Mouse (Mus musculus) forebrain, embryonic 15.5 days (tissue): ENCODE measurements at regions not wholly inside any gene's neighbourhood (a gene's known extent, or its start where the extent isn't known, plus 50 kb on each side); places are given as distances from the start of the nearest gene placed in this dataset.
A peak's percentile ranks its signal among the peaks of the same experiment; 100 is the strongest.

Experiments used
- ATAC-seq: fragments of 200-750 bp; cut with Nextera tagmentation; replicated peaks from 2 replicates; pipeline ENCODE4 v1.8.0; 2017; ENCODE audit warnings: mild to moderate bottlenecking, moderate TSS enrichment, moderate library complexity
- H3K27ac ChIP-seq: fragments of 300-500 bp; sonication (generic); replicated peaks from 2 replicates; pipeline ENCODE4 v1.5.1; 2015; ENCODE audit warnings: mild to moderate bottlenecking, inconsistent platforms
- H3K27me3 ChIP-seq: fragments of 300-500 bp; sonication (generic); 2 replicates; pipeline ENCODE4 v1.6.1; 2015; ENCODE audit warnings: inconsistent platforms
- H3K36me3 ChIP-seq: fragments of 300-500 bp; sonication (generic); 2 replicates; pipeline ENCODE4 v1.6.1; 2015; ENCODE audit warnings: mild to moderate bottlenecking, inconsistent platforms
- H3K4me1 ChIP-seq: fragments of 300-500 bp; sonication (generic); 2 replicates; pipeline ENCODE4 v1.6.1; 2015; ENCODE audit warnings: inconsistent platforms
- H3K4me2 ChIP-seq: fragments of 300-500 bp; sonication (generic); replicated peaks from 2 replicates; pipeline ENCODE4 v1.6.1; 2015; ENCODE audit warnings: mild to moderate bottlenecking, inconsistent platforms
- H3K4me3 ChIP-seq: fragments of 300-500 bp; sonication (generic); 2 replicates; pipeline ENCODE4 v1.5.1; 2015; ENCODE audit warnings: mild to moderate bottlenecking, inconsistent platforms
- H3K9ac ChIP-seq: fragments of 300-500 bp; sonication (generic); replicated peaks from 2 replicates; pipeline ENCODE4 v1.6.1; 2015; ENCODE audit warnings: mild to moderate bottlenecking, inconsistent platforms
- H3K9me3 ChIP-seq: fragments of 300-500 bp; sonication (generic); 2 replicates; pipeline ENCODE4 v1.6.1; 2016; ENCODE audit warnings: inconsistent platforms
- WGBS: fragments of 180-500 bp; shearing (Covaris S2); methylation state at CpG from one replicate; pipeline ENCODE4 v1.1.7; 2015; ENCODE audit warnings: mixed read lengths; 5-methylcytosine and 5-hydroxymethylcytosine counted together

DNA sequence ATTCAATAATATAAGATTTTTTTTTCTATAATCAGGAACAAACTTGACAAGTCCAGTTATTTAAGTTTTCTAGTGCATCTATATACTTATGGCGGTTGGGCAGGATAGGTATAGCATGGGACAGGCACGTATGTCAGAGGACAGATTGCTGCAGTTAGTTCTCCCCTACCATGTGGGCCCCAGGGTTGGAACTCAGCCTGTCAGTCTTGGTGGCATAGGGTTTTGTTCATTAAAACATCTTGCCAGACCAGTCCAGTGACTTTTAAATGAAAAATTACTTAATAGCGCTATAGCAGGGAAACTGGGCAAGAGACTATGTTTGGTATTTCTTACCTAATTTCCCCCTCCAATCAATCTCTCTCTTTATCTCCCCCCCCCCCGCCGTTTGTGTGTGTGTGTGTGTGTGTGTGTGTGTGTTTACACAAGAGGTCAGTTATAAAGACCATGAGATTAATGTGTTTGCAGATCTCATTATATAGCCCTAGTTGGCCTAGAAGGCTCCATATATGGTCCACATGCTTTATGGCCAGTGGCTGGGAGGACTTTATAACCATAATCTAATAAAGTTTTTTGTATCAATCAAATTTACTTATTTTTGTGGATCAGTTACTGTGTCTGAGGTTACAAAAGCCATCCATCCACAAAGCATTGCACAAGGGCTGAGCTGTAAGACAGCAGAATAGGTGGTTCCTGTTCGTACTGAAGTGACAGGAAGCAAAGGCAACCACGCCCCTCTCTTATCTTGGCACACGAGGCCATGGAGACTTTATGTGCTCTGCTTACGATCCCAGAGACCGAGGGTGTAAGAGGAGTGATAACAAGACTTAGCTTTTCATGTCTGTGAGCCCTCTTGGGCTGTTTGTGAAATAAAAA, 208.5 kb upstream of the Pfn2 start:
- Histone ChIP-seq H3K9ac (no peak overlapping the region), H3K36me3 (no peaks in the 10 kb centered on the region), H3K4me3 (no peak overlapping the region), H3K9me3 (no peaks in the 10 kb centered on the region), H3K4me2 (no peak overlapping the region), H3K27me3 (no peaks in the 10 kb centered on the region), H3K27ac (no peak overlapping the region), H3K4me1 (no peaks in the 10 kb centered on the region)
- 90% methylated on average over 10 of the region's 10 CpGs for WGBS
- ATAC-seq = no peak

DNA sequence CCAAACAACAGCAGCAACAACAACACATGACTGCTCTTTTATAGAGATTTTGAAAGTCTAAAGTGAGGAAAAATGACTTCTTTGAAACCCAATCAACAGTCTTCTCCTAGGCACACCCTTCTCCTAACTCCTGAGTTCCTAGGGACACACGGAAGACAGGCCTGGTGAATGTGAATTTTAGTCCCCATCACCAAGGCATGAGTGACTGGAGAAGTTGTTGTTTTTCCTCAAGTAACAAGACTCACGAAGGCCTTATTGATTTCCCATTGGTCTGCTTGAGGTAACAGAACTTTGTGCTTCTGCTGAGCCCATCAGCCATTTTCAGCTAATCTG, 209.2 kb upstream of the Pfn2 start:
- no peaks in the 10 kb centered on the region for H3K9me3 ChIP-seq
- ATAC-seq = no peak
- no peak overlapping the region for H3K27ac ChIP-seq
- H3K9ac ChIP-seq = no peak overlapping the region
- no peaks in the 10 kb centered on the region for H3K27me3 ChIP-seq
- no peak overlapping the region for H3K4me3 ChIP-seq
- no peak overlapping the region for H3K4me2 ChIP-seq
- no peaks in the 10 kb centered on the region for H3K4me1 ChIP-seq
- WGBS = 86% methylated on average over 2 of the region's 2 CpGs
- no peaks in the 10 kb centered on the region for H3K36me3 ChIP-seq

DNA sequence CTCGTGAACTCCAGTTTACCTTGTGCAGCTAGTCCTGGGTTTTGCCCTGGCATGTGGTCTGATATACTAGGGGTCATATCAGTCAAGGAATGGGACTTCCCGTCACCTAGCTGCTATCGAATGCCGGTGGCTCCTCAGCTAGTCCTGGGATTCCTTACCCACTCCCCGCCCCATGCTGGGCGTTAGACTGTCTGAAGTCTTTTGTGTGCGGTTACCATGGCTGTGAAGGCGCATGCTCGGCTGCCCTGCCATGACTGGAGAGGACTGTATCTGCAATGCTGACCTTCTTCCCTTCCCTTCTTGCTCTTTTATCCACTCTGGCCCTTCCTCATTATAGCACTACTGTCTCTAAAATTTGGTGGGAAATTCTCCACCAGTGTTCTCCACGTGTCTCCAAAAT, 210.3 kb upstream of the Pfn2 start:
- ATAC-seq = no peak
- Histone ChIP-seq H3K36me3 (no peaks in the 10 kb centered on the region), H3K4me3 (no peak overlapping the region), H3K9me3 (no peaks in the 10 kb centered on the region), H3K27me3 (no peaks in the 10 kb centered on the region), H3K27ac (no peak overlapping the region), H3K4me2 (no peak overlapping the region), H3K9ac (no peak overlapping the region), H3K4me1 (no peaks in the 10 kb centered on the region)
- WGBS = 28% methylated on average over 10 of the region's 10 CpGs

DNA sequence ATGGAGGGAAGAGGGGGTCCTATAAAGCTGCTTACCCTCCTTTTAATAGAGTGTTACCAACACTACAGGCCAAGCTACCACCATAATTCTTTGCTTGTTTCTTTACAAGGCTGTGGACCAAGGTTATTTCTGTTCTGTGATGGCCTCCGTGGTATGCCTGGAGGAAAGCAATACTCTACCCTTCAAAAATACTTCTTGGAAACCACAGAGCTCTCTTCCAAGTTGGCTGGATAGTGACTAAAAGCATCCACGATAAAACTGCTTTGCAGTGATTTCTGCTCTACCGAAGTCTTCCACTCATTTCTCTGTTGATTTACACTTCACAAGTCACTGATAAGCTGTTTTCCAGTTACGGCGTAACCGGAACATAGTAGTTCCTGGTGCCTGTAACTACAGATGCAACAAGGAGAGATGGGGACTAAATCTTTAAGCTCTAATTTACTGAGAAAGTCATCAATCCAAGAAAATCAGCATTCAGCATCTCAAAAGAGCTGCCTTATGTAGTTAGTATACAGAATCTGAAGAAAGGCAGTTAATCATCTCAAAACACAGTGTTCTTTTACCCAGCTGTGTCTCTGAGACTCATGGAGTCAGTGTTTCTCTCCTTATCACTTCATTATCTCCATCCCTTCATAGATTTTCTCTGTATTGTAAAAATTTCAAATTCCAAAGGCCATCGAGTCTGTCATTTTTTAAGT, 216.1 kb upstream of the Pfn2 start:
- H3K36me3 ChIP-seq = no peaks in the 10 kb centered on the region
- 90% methylated on average over 7 of the region's 7 CpGs for WGBS
- H3K9me3 ChIP-seq = no peaks in the 10 kb centered on the region
- H3K4me3 ChIP-seq = no peak overlapping the region
- H3K4me2 ChIP-seq = no peak overlapping the region
- no peaks in the 10 kb centered on the region for H3K4me1 ChIP-seq
- H3K9ac ChIP-seq = no peak overlapping the region
- H3K27ac ChIP-seq = no peak overlapping the region
- no peaks in the 10 kb centered on the region for H3K27me3 ChIP-seq
- no peak for ATAC-seq

DNA sequence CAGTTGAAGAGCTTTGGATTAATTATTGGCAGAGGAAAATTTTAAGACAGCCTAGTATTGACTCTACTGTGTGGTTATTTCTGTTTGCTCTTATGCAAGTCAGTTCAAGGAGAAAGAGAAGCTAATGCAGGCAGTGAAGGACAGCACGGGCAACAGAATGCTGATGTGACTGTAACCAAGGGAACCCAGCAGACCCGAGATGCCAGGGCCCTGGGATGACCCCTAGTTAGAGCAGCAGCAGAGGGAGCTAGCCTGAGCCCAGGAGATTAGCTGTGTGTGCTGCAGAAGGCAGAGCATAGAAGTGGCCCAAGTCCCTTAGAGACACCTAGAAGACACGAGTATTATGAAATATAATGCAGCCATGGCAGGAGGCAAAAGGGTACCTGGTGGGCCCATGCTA, 223.7 kb upstream of the Pfn2 start:
- Histone ChIP-seq H3K36me3 (no peaks in the 10 kb centered on the region), H3K27ac (no peak overlapping the region)
- 58% methylated on average over 3 of the region's 3 CpGs for WGBS

DNA sequence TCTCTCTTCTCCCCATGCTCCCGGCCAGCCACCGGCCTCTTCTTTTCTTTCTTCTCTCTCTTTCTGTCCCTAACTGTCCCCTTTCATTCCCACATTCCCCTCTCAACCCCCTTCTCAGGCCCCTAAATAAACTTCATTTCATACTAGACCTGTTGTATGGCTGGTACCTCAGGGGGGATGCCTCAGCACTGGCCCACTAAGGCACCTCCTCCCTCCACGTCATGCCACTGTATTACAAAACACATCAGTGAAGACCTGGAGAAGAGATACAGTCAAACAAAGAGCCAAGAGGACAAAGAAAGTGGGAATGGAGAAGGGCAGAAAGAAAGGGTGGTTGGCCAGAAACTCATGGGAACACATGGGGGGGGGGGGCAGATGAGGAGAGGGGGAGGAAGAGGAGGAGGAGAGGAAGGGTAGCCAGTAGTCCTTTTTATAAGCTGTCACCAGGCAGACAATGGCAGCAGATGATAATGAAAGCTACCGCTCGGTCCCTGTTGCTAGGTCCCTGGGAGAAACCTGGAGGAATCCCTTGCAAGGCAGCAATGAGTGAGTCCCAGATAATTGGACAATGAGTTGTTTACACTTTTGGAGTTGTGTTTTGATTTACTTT, 224.5 kb upstream of the Pfn2 start:
- Histone ChIP-seq H3K4me1 (no peaks in the 10 kb centered on the region), H3K9me3 (no peaks in the 10 kb centered on the region), H3K27ac (no peak overlapping the region), H3K4me2 (no peak overlapping the region), H3K4me3 (no peak overlapping the region), H3K9ac (no peak overlapping the region), H3K36me3 (no peaks in the 10 kb centered on the region), H3K27me3 (no peaks in the 10 kb centered on the region)
- no peak for ATAC-seq
- WGBS = 18% methylated on average over 5 of the region's 5 CpGs

More for the DNA sequence above, 223.7 kb upstream of the Pfn2 start:
- Histone ChIP-seq H3K4me3 (no peak overlapping the region), H3K9me3 (no peaks in the 10 kb centered on the region), H3K27me3 (no peaks in the 10 kb centered on the region), H3K9ac (no peak overlapping the region), H3K4me2 (no peak overlapping the region), H3K4me1 (no peaks in the 10 kb centered on the region)
- no peak for ATAC-seq

DNA sequence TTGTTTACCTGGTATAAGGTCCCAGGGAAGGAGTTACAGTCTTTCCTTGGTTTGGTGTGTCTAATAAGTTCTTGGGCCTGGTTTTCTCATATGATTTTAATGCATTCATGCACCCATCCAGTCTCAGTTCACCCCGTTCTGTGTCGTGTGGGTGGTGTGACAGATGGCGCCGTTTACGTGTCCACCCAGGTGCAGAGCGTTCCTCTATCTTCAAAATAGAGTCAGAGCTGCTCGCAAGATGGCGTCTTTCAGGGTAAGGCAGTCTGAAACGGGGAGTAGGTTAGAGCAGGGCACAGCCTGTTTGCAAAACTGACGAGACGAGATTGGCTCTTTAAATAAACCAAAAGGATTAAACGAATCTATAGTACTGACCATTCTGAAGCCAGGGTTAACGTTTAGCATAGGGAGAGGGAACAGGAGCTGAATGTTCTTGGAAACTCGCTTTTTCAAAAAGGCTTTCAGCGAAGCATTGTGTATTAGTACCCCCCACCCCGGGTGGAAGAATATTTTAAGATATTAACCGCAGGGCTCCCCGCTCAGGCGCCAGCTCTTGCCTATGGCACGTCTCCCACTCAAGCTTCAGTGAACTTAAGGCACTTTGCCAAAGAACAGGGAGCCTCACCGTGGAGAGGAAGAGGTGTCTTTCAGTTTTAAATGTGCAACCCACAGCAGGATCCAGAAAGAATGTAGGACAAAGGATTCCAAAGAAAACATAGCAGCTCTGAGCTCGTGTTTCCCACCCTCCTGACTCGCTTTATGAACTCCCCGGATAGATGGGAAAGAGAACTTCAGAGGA, 241.7 kb upstream of the Pfn2 start:
- Histone ChIP-seq H3K4me1 (no peaks in the 10 kb centered on the region), H3K4me3 (no peak overlapping the region), H3K27me3 (no peaks in the 10 kb centered on the region), H3K9ac (no peak overlapping the region), H3K4me2 (no peak overlapping the region), H3K36me3 (no peaks in the 10 kb centered on the region), H3K27ac (no peak overlapping the region), H3K9me3 (no peaks in the 10 kb centered on the region)
- 66% methylated on average over 24 of the region's 24 CpGs for WGBS
- ATAC-seq = no peak; the same call in 1 of the 2 replicates

DNA sequence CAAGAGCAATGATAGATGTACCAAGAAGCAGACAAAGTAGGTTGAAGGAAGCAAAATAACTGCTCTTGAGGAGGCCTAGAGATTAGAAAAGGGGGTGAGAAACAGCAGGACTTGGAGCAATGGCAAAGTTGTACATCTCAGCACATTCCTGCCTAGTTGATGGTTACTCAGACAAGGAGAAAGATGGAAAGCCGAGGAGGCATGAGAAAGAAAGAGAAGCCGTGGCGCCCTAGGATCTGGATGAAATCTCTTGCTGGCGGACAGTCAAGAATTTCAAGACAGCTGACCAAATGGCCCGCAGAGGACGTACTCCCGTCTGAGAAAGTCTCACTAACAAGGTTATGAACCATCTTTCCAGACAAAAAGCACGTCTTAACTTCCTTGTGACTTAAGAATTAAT, 242.5 kb upstream of the Pfn2 start:
- Histone ChIP-seq H3K36me3 (no peaks in the 10 kb centered on the region), H3K4me3 (no peak overlapping the region), H3K27me3 (no peaks in the 10 kb centered on the region), H3K4me2 (no peak overlapping the region), H3K9me3 (no peaks in the 10 kb centered on the region), H3K9ac (no peak overlapping the region), H3K27ac (no peak overlapping the region), H3K4me1 (no peaks in the 10 kb centered on the region)
- 87% methylated on average over 8 of the region's 8 CpGs for WGBS
- no peak for ATAC-seq

DNA sequence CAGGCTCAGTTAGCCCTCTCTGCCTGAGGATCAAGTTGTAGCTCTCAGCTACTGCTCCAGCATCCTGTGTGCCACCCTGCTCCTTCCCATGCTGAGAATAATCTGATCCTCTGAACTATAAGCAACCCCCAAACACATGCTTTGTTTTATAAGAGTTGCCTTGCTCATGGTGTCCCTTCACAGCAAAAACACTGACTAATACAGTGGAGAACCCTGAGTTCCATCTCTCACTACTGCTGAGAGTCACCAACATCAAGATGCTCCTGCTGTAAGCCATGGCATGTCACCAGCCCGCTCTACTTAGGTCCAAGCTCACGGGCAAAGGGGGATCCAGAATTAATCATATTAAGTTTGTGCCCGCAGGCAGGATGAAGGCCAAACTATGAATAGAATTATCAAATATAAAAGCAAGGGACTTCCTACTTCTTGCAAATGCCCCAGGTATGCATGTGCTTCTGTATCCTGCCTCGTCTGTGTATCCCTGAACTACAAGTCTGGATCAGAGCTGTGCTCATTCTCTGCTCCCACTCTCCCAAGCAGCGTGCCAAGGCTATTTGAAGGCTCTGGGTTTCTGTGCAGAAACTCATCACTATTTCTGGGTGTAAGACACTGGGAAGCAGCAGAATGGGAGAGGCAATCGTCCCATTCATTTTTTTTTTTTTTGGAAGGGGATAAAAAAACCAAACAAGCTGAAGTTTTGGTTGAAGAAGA, 243.7 kb upstream of the Pfn2 start:
- Histone ChIP-seq H3K36me3 (no peaks in the 10 kb centered on the region), H3K27me3 (no peaks in the 10 kb centered on the region), H3K4me1 (no peaks in the 10 kb centered on the region), H3K4me2 (no peak overlapping the region), H3K9me3 (no peaks in the 10 kb centered on the region), H3K27ac (no peak overlapping the region), H3K4me3 (no peak overlapping the region), H3K9ac (no peak overlapping the region)
- ATAC-seq = no peak
- 88% methylated on average over 6 of the region's 6 CpGs for WGBS

DNA sequence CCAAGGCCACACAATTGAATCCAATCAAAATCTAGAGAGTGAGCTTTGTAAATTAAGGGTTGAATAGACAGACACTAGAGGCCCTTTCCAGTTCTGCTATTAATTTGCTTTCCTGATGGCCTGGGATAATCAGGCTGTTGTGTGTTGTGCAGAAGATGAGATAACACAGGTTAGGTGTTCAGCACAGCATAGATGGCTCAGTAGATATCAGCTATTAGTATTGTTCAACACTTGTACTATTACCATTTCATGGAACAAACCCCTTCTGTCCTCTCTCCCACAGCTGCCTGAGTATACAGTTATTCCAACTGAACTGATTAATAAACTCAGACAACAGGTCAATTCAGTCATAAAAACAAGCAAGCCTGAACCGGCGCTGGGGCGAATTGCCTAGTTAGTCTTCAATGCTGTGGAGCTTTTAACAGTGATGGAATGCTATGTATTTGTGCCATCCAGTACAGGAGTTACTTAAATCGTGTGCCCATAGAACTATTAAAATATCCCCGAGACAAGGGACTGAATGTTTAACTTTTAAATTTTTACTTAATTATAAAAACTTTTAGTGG, 263.1 kb upstream of the Pfn2 start:
- Histone ChIP-seq H3K4me1 (peaks cover 6% of the 10 kb centered on the region; the same call in 1 of the 2 replicates), H3K36me3 (no peaks in the 10 kb centered on the region), H3K9ac (no peak overlapping the region), H3K4me2 (no peak overlapping the region), H3K4me3 (no peak overlapping the region), H3K27me3 (no peaks in the 10 kb centered on the region), H3K9me3 (no peaks in the 10 kb centered on the region), H3K27ac (no peak overlapping the region)
- 83% methylated on average over 5 of the region's 5 CpGs for WGBS
- no peak for ATAC-seq

DNA sequence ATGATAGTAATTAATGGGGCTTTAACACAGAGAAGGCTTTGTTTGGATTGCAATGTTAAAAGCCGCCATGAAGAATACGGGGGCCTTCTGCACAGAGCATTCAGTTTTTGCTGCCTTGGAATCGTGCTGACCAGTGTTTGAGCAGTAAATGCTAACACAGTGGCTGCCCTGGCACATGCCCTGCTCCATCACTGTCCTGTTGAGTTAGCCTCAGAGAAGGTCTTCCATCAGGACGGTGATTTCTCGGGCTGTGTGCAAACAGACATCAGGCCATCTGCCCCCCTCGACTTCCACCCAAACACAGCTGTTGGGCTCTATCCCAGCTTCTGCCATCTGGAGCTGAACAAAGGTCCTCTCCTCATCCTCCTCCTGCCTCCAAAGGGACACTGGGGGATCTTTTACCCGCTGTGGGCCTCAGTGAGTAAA, 264.6 kb upstream of the Pfn2 start:
- no peak overlapping the region for H3K4me3 ChIP-seq
- no peaks in the 10 kb centered on the region for H3K9me3 ChIP-seq
- no peaks in the 10 kb centered on the region for H3K27me3 ChIP-seq
- no peak overlapping the region for H3K9ac ChIP-seq
- 15% methylated on average over 7 of the region's 7 CpGs for WGBS
- H3K4me1 ChIP-seq = peaks cover 6% of the 10 kb centered on the region; the same call in 1 of the 2 replicates
- H3K36me3 ChIP-seq = no peaks in the 10 kb centered on the region
- ATAC-seq = peak; percentile 67
- H3K4me2 ChIP-seq = no peak overlapping the region
- H3K27ac ChIP-seq = peak overlapping the region; percentile 53; the same call in 1 of the 2 replicates
